Comparison of ENCODE assay signal across 10 mouse cellular contexts in genomic region chr2:167291656-167292055, GRCm38 (mm10). TPM values are rescaled to one million over a fixed set of nuclear protein-coding genes. Genes with fewer than 3 reads are reported as not detected.
DNase-seq lines count a peak whose midpoint lies in the region; ATAC-seq lines count a peak whose summit lies in the region.
"Had no signal": no experiment of that assay in that cellular context is flagged by ENCODE, and none has a peak within 500 bp of the region (broad histone marks: within the 10 kb centered on the region; RNA-seq: fewer than 3 reads in every experiment).

No protein-coding gene starts in this region.

- peak; percentile 1 to 17 for DNase-seq in adrenal gland, adult 18-20 months (ENCODE audit: low spot score in 2 of 2)
- no peak for DNase-seq in adrenal gland, postnatal 25 days
- DNase-seq in kidney, adult 11 months = peak; percentile 0
- no peak for DNase-seq in kidney, postnatal 25 days
- peak; percentile 9 to 52 for DNase-seq in spleen, postnatal 4 days (ENCODE audit: low spot score in 2 of 2)
- DNase-seq in spleen, adult 12 weeks (ENCODE audit: low spot score) = no peak
- DNase-seq in layer of hippocampus, postnatal 14 days (ENCODE audit: low spot score in 2 of 2) = no peak
- DNase-seq: cerebellum, adult 9-10 months had no signal

- no peak for ATAC-seq in megakaryocyte progenitor cell, adult 5-6 weeks (replicated peaks; ENCODE audit: poor library complexity)
- ATAC-seq: forebrain, embryonic 16.5 days had no signal

RNA-seq across cellular contexts. Expression of gene Ptgis, which starts 51.3 kb away (rescaled TPM):
- total RNA-seq in adrenal gland, adult 18-20 months (2021) = 10 to 100 TPM; 19.3 to 31.8 TPM
- total RNA-seq in adrenal gland, postnatal 25 days (2021) = 17.7 and 24.9 TPM in 2 replicates
- total RNA-seq in megakaryocyte progenitor cell, adult 5-6 weeks (2015) = not detected in 2 replicates
- not detected in 2 replicates for total RNA-seq in megakaryocyte progenitor cell, adult 5-6 weeks (2017)
- 1 to 10 TPM; 1.3 to 2.1 TPM for total RNA-seq in layer of hippocampus, postnatal 14 days (2021)

RNA-seq across cellular contexts. Expression of gene B4galt5, which starts 57.3 kb away (rescaled TPM):
- 100 to 1,000 TPM in 1 of 2 experiments, 10 to 100 TPM in 1; 74.7 to 123 TPM for total RNA-seq in adrenal gland, adult 18-20 months (2021)
- total RNA-seq in adrenal gland, postnatal 25 days (2021) = 72.9 and 78.8 TPM in 2 replicates
- total RNA-seq in megakaryocyte progenitor cell, adult 5-6 weeks (2015) = 14.6 and 23.7 TPM in 2 replicates
- total RNA-seq in megakaryocyte progenitor cell, adult 5-6 weeks (2017) = 15.4 and 24.2 TPM in 2 replicates
- 10 to 100 TPM; 58.8 to 60.5 TPM for total RNA-seq in layer of hippocampus, postnatal 14 days (2021)

Comparison
In these comparisons a context has a peak if more than half of its experiments do, and no peak if none do; other contexts are left out.
1. DNase-seq: peak in adrenal gland, adult 18-20 months (2 of 2), kidney, adult 11 months (single experiment) and spleen, postnatal 4 days (2 of 2); none in adrenal gland, postnatal 25 days (single experiment), kidney, postnatal 25 days (0 of 2), spleen, adult 12 weeks (single experiment) and layer of hippocampus, postnatal 14 days (0 of 2).